In genomic region chr15:78305341-78305933, GRCm38 (mm10) we compare ENCODE assay signal across 15 mouse cellular contexts. TPM values are rescaled to one million over a fixed set of nuclear protein-coding genes. Genes with fewer than 3 reads are reported as not detected.
DNase-seq lines count a peak whose midpoint lies in the region; ATAC-seq and TF ChIP-seq lines count a peak whose summit lies in the region.
"Had no signal": no experiment of that assay in that cellular context is flagged by ENCODE, and none has a peak within 500 bp of the region (broad histone marks: within the 10 kb centered on the region; RNA-seq: fewer than 3 reads in every experiment).

TSS of gene Csf2rb2 (minus strand) at chr15:78305721.

- peak within 1 kb of the TSS; percentile 39 for H3K4me2 ChIP-seq in liver, postnatal 0 days (ENCODE audit: low read depth, low read length)
- H3K4me2 ChIP-seq in hindbrain, embryonic 11.5 days (replicated peaks; ENCODE audit: low read depth, low read length), result no peak within 1 kb of the TSS
- H3K4me2 ChIP-seq: embryonic facial prominence, embryonic 13.5 days had no signal

- H3K9me3 ChIP-seq in liver, postnatal 0 days (ENCODE audit: low read length), result no peaks in the 10 kb centered on the region
- no peaks in the 10 kb centered on the region for H3K9me3 ChIP-seq in hindbrain, embryonic 11.5 days (ENCODE audit: control insufficient read depth, low read length)
- H3K9me3 ChIP-seq: embryonic facial prominence, embryonic 13.5 days; limb, embryonic 10.5 days had no signal

- DNase-seq in spleen, postnatal 36 days (ENCODE audit: low spot score in 2 of 2), result peak; percentile 10 to 25
- DNase-seq in spleen, adult 12 weeks (ENCODE audit: low spot score), result no peak
- DNase-seq in liver, postnatal 0 days, result peak; percentile 36
- DNase-seq in hindbrain, embryonic 11.5 days (ENCODE audit: low spot score), result no peak
- no peak for DNase-seq in cerebellum, postnatal 4 days (ENCODE audit: low spot score in 2 of 2)
- DNase-seq: cerebellum, postnatal 10 days; gastrocnemius, postnatal 25 days; heart, postnatal 10 days; right cerebral cortex, postnatal 25 days had no signal

- H3K27ac ChIP-seq in brown adipose tissue, adult 24 weeks (replicated peaks; ENCODE audit: low read depth, low read length), result no peak within 1 kb of the TSS; the same call in 1 of the 2 replicates
- peak within 1 kb of the TSS; percentile 67 for H3K27ac ChIP-seq in liver, postnatal 0 days (ENCODE audit: low read depth)
- no peak within 1 kb of the TSS for H3K27ac ChIP-seq in hindbrain, embryonic 11.5 days (ENCODE audit: low read depth, low read length)
- H3K27ac ChIP-seq: embryonic facial prominence, embryonic 13.5 days; limb, embryonic 10.5 days had no signal

- peaks cover 6% of the 10 kb centered on the region; the same call in 1 of the 2 replicates for H3K4me1 ChIP-seq in brown adipose tissue, adult 24 weeks (ENCODE audit: control insufficient read depth, insufficient read depth, insufficient read length, low read length)
- H3K4me1 ChIP-seq in liver, postnatal 0 days (ENCODE audit: insufficient read depth), result no peaks in the 10 kb centered on the region; the same call in 1 of the 2 replicates
- no peaks in the 10 kb centered on the region for H3K4me1 ChIP-seq in hindbrain, embryonic 11.5 days (replicated peaks; ENCODE audit: control insufficient read depth, insufficient read depth, low read length)
- H3K4me1 ChIP-seq: embryonic facial prominence, embryonic 13.5 days had no signal

- ATAC-seq in liver, postnatal 0 days, result peak; percentile 44
- no peak for ATAC-seq in hindbrain, embryonic 11.5 days (ENCODE audit: low FRiP score)
- ATAC-seq in megakaryocyte-erythroid progenitor cell, adult 5-6 weeks (replicated peaks; ENCODE audit: low FRiP score, low TSS enrichment, poor library complexity, severe bottlenecking), result no peak
- ATAC-seq: forebrain, embryonic 14.5 days had no signal

- peak within 1 kb of the TSS; percentile 7; the same call in 1 of the 2 replicates for H3K9ac ChIP-seq in liver, postnatal 0 days (replicated peaks)
- H3K9ac ChIP-seq in hindbrain, embryonic 11.5 days (ENCODE audit: low read depth, low read length), result no peak within 1 kb of the TSS
- H3K9ac ChIP-seq: embryonic facial prominence, embryonic 13.5 days had no signal

- no peaks in the 10 kb centered on the region for H3K27me3 ChIP-seq in liver, postnatal 0 days (ENCODE audit: insufficient read depth, low read length)
- no peaks in the 10 kb centered on the region for H3K27me3 ChIP-seq in hindbrain, embryonic 11.5 days (ENCODE audit: control insufficient read depth, insufficient read depth, low read length)
- H3K27me3 ChIP-seq: embryonic facial prominence, embryonic 13.5 days had no signal

- no peak for TF ChIP-seq EP300 in liver, postnatal 0 days (IDR thresholded peaks at IDR 0.05; ENCODE audit: low read depth)

- TF ChIP-seq CTCF in liver, postnatal 0 days (IDR thresholded peaks at IDR 0.05; ENCODE audit: low read depth), result no peak

- WGBS in liver, postnatal 0 days (ENCODE audit: insufficient replicate concordance), result 39% methylated on average over 10 of the region's 10 CpGs
- 86% methylated on average over 10 of the region's 10 CpGs for WGBS in hindbrain, embryonic 11.5 days

- peak within 1 kb of the TSS; percentile 39 for H3K4me3 ChIP-seq in brown adipose tissue, adult 24 weeks (ENCODE audit: insufficient read depth, low read depth, low read length)
- peak within 1 kb of the TSS; percentile 36 for H3K4me3 ChIP-seq in liver, postnatal 0 days (ENCODE audit: low read depth, low read length)
- no peak within 1 kb of the TSS for H3K4me3 ChIP-seq in hindbrain, embryonic 11.5 days (ENCODE audit: low read depth, low read length)
- H3K4me3 ChIP-seq: embryonic facial prominence, embryonic 13.5 days; limb, embryonic 10.5 days; myocyte had no signal

- H3K36me3 ChIP-seq in liver, postnatal 0 days (replicated peaks; ENCODE audit: insufficient read depth, low read length), result no peaks in the 10 kb centered on the region
- no peaks in the 10 kb centered on the region for H3K36me3 ChIP-seq in hindbrain, embryonic 11.5 days (ENCODE audit: control insufficient read depth, insufficient read depth, low read length)
- H3K36me3 ChIP-seq: embryonic facial prominence, embryonic 13.5 days; limb, embryonic 10.5 days had no signal

RNA-seq across cellular contexts. Expression of gene Csf2rb2, which starts in this region (rescaled TPM):
- polyA plus RNA-seq in brown adipose tissue, adult 24 weeks (2012; ENCODE audit: insufficient read depth, insufficient read length, missing spikeins), result 0.67 and 2.0 TPM in 2 replicates
- 2.2 and 2.6 TPM in 2 replicates for polyA plus RNA-seq in liver, postnatal 0 days (2015; fragmentation: Nextera tagmentation; extraction: Ambion mirVana)
- 0.34 and 0.39 TPM in 2 replicates for polyA plus RNA-seq in hindbrain, embryonic 11.5 days (2014; fragmentation: Nextera tagmentation; extraction: Ambion mirVana)
- 2.4 TPM in 1 of 2 replicates, not detected in the other for total RNA-seq in megakaryocyte-erythroid progenitor cell, adult 5-6 weeks (2014; fragmentation: Nextera tagmentation)
- total RNA-seq in megakaryocyte-erythroid progenitor cell, adult 5-6 weeks (2017), result 0.30 TPM in 1 of 2 replicates, not detected in the other
- polyA plus RNA-seq: forebrain, embryonic 14.5 days had no signal

Comparison
In these comparisons a context has a peak if more than half of its experiments do, and no peak if none do; other contexts are left out.
1. DNase-seq: peak in spleen, postnatal 36 days (2 of 2) and liver, postnatal 0 days (single experiment); none in spleen, adult 12 weeks (single experiment), hindbrain, embryonic 11.5 days (single experiment) and cerebellum, postnatal 4 days (0 of 2).